Mouse (Mus musculus) midbrain, embryonic 13.5 days (tissue): ENCODE data around the gene Slc9c1. TPM values are rescaled to one million over a fixed set of nuclear protein-coding genes. Genes with fewer than 3 reads are reported as not detected.
"Not testable (repeated sequence)": the region's sequence is repeated elsewhere in the genome, so short reads cannot be mapped to it uniquely, and the experiment has no call there.

Experiments
- ATAC-seq: fragments of 200-750 bp; cut with Nextera tagmentation; 2 replicates; pipeline ENCODE4 v1.8.0; 2017; ENCODE audit warnings: mild to moderate bottlenecking, moderate TSS enrichment, moderate library complexity
- H3K27ac ChIP-seq: fragments of 300-500 bp; sonication (generic); 2 replicates; pipeline ENCODE4 v1.5.1; 2015; ENCODE audit warnings: inconsistent platforms, mild to moderate bottlenecking, moderate library complexity
- H3K27me3 ChIP-seq: fragments of 300-500 bp; sonication (generic); 2 replicates; pipeline ENCODE4 v1.6.1; 2015; ENCODE audit warnings: mild to moderate bottlenecking, inconsistent platforms
- H3K36me3 ChIP-seq: fragments of 300-500 bp; sonication (generic); 2 replicates; pipeline ENCODE4 v1.6.1; 2015; ENCODE audit warnings: mild to moderate bottlenecking, inconsistent platforms
- H3K4me1 ChIP-seq: fragments of 300-500 bp; sonication (generic); replicated peaks from 2 replicates; pipeline ENCODE4 v1.6.1; 2015; ENCODE audit warnings: inconsistent platforms
- H3K4me2 ChIP-seq: fragments of 300-500 bp; sonication (generic); replicated peaks from 2 replicates; pipeline ENCODE4 v1.6.1; 2015; ENCODE audit warnings: moderate library complexity, mild to moderate bottlenecking, inconsistent platforms
- H3K4me3 ChIP-seq: fragments of 300-500 bp; sonication (generic); replicated peaks from 2 replicates; pipeline ENCODE4 v1.5.1; 2015; ENCODE audit warnings: mild to moderate bottlenecking, inconsistent platforms
- H3K9ac ChIP-seq: fragments of 300-500 bp; sonication (generic); replicated peaks from 2 replicates; pipeline ENCODE4 v1.6.1; 2015; ENCODE audit warnings: mild to moderate bottlenecking, inconsistent platforms
- H3K9me3 ChIP-seq: fragments of 300-500 bp; sonication (generic); 2 replicates; pipeline ENCODE4 v1.6.1; 2016; ENCODE audit warnings: mild to moderate bottlenecking, inconsistent platforms
- WGBS: fragments of 180-500 bp; shearing (Covaris S2); methylation state at CpG from one replicate; pipeline ENCODE4 v1.1.7; 2015; 5-methylcytosine and 5-hydroxymethylcytosine counted together
- polyA plus RNA-seq: library from polyadenylated mRNA; unstranded; fragments of >200 nt; fragmentation: Nextera tagmentation; extraction: Ambion mirVana; gene quantifications from 2 replicates; pipeline ENCODE4 v1.2.1, GENCODE M21; 2015

Slc9c1 gene
- polyA plus RNA-seq = not detected in 2 replicates

DNA sequence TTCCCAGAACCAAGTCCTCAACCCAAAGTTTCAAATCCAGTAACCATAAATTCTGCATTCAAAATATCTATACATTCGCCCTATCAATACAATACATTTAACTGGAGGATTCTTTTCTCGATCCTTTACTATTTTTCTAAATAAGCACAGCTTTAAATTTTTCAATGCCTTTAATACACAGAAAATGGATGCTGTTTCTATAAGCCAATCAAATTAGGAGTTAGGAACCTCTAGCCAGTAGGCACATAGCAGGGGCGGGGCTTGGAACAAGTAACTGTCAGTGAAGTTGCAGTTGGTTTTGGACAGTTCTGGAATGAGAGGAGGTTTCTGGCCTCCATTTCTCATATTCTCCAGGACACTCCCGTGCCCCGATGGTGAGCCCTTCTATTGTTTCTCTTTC lies at the start of gene Slc9c1:
Gene Slc9c1, plus strand, starts transcription at position 301 of the 400 bp plus-strand sequence.
- no peak for ATAC-seq
- H3K27me3 ChIP-seq = no peaks in the 10 kb centered on the region
- H3K4me3 ChIP-seq = no peak within 1 kb of the TSS
- no peak within 1 kb of the TSS for H3K27ac ChIP-seq
- H3K9me3 ChIP-seq = no peaks in the 10 kb centered on the region
- 91% methylated on average over 5 of the region's 5 CpGs for WGBS
- no peak within 1 kb of the TSS for H3K9ac ChIP-seq
- no peak within 1 kb of the TSS for H3K4me2 ChIP-seq
- H3K36me3 ChIP-seq = no peaks in the 10 kb centered on the region
- no peaks in the 10 kb centered on the region for H3K4me1 ChIP-seq

DNA sequence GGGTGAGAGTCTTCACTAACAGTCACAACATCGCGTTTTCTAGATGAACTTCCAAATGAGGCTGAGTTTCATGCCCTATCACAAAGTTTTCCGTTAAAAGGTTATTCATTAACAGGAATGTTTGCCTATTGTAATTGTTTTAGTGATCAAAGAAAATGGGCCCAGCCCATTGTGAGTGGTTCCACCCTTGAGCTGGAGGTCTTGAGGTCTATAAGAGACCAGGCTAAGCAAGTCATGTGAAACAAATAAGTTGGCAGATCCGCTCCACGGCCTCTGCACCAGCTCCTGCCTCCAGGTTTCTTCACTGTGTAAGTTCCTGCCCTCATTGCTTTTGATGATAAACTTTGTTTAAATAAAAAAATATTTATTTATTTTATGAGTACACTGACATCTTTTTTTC lies 42.2 kb upstream of the Slc9c1 start, which contains the start of gene Gm609:
Gene Gm609, minus strand, starts transcription at position 43 of the 400 bp plus-strand sequence.
- ATAC-seq = no peak
- Histone ChIP-seq H3K9ac (no peak within 1 kb of the TSS), H3K4me2 (no peak within 1 kb of the TSS), H3K27ac (no peak within 1 kb of the TSS), H3K36me3 (no peaks in the 10 kb centered on the region), H3K4me3 (no peak within 1 kb of the TSS), H3K9me3 (no peaks in the 10 kb centered on the region), H3K4me1 (no peaks in the 10 kb centered on the region), H3K27me3 (no peaks in the 10 kb centered on the region)
- 87% methylated on average over 5 of the region's 5 CpGs for WGBS

GRCm38 (mm10) chr16:45495326-45495725 lies 39.8 kb upstream of the Slc9c1 start:
- 78% methylated on average over 1 of the region's 1 CpGs for WGBS
- Histone ChIP-seq H3K4me2 (no peak overlapping the region), H3K27ac (no peak overlapping the region), H3K4me1 (no peaks in the 10 kb centered on the region), H3K9ac (no peak overlapping the region), H3K27me3 (no peaks in the 10 kb centered on the region), H3K9me3 (no peaks in the 10 kb centered on the region), H3K36me3 (no peaks in the 10 kb centered on the region), H3K4me3 (no peak overlapping the region)
- ATAC-seq = no peak

- Histone ChIP-seq H3K27me3 (no peaks in the 10 kb centered on the region), H3K4me1 (no peaks in the 10 kb centered on the region), H3K4me2 (no peak overlapping the region), H3K36me3 (no peaks in the 10 kb centered on the region), H3K9ac (no peak overlapping the region), H3K4me3 (no peak overlapping the region), H3K9me3 (no peaks in the 10 kb centered on the region), H3K27ac (no peak overlapping the region)
- ATAC-seq = no peak
- WGBS = 85% methylated on average over 5 of the region's 5 CpGs
These were observed 9.6 kb upstream of the Slc9c1 start for GRCm38 (mm10) chr16:45525551-45525950.

GRCm38 (mm10) chr16:45531950-45532349 lies 3.2 kb upstream of the Slc9c1 start, which contains the start of gene Gm17783:
Gene Gm17783, minus strand, starts transcription at chr16:45532050.
- Histone ChIP-seq H3K4me3 (no peak within 1 kb of the TSS), H3K27me3 (no peaks in the 10 kb centered on the region), H3K9ac (no peak within 1 kb of the TSS), H3K36me3 (no peaks in the 10 kb centered on the region), H3K9me3 (no peaks in the 10 kb centered on the region), H3K4me1 (no peaks in the 10 kb centered on the region), H3K27ac (no peak within 1 kb of the TSS), H3K4me2 (no peak within 1 kb of the TSS)
- no peak for ATAC-seq
- WGBS = 91% methylated on average over 4 of the region's 4 CpGs

GRCm38 (mm10) chr16:45538342-45538741 lies 3.2 kb downstream of the Slc9c1 start:
- not testable (repeated sequence) for H3K9me3 ChIP-seq, H3K36me3 ChIP-seq, ATAC-seq, H3K4me2 ChIP-seq, H3K4me1 ChIP-seq, H3K27me3 ChIP-seq, H3K27ac ChIP-seq, H3K4me3 ChIP-seq, H3K9ac ChIP-seq
- 71% methylated on average over 1 of the region's 1 CpGs for WGBS

GRCm38 (mm10) chr16:45542108-45542507 lies 7.0 kb downstream of the Slc9c1 start:
- Histone ChIP-seq H3K4me2 (no peak overlapping the region), H3K9ac (no peak overlapping the region), H3K36me3 (no peaks in the 10 kb centered on the region), H3K4me1 (no peaks in the 10 kb centered on the region), H3K4me3 (no peak overlapping the region), H3K27ac (no peak overlapping the region), H3K27me3 (no peaks in the 10 kb centered on the region), H3K9me3 (no peaks in the 10 kb centered on the region)
- ATAC-seq = no peak

DNA sequence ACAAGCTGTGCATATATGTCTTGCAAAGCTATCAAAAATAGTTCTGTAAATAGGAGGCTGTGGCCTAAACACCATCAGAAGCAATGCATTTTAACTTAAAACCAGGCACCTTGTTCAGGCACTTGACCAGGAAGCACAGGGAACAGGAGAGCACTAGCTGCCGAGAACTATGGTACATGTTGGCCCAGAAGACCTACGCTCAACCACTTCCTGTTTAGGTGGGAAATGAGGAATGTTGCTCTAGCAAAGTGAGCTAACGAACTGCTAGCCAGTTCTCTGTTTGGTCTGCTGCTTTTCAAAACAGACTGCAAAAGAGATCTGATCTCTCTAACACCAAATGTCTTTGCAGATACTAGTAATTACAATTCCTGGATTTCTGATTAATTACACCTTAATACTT lies 9.2 kb downstream of the Slc9c1 start:
- Histone ChIP-seq H3K27ac (no peak overlapping the region), H3K4me1 (no peaks in the 10 kb centered on the region), H3K36me3 (no peaks in the 10 kb centered on the region), H3K4me3 (no peak overlapping the region), H3K4me2 (no peak overlapping the region), H3K9ac (no peak overlapping the region), H3K9me3 (no peaks in the 10 kb centered on the region), H3K27me3 (no peaks in the 10 kb centered on the region)
- ATAC-seq = no peak
- WGBS = 85% methylated on average over 3 of the region's 3 CpGs

- no peak overlapping the region for H3K27ac ChIP-seq
- no peak overlapping the region for H3K9ac ChIP-seq
- H3K4me1 ChIP-seq = no peaks in the 10 kb centered on the region
- no peaks in the 10 kb centered on the region for H3K9me3 ChIP-seq
- ATAC-seq = no peak
- no peak overlapping the region for H3K4me2 ChIP-seq
- H3K4me3 ChIP-seq = no peak overlapping the region
- H3K36me3 ChIP-seq = no peaks in the 10 kb centered on the region
- H3K27me3 ChIP-seq = no peaks in the 10 kb centered on the region
These were observed 12.9 kb downstream of the Slc9c1 start for GRCm38 (mm10) chr16:45547982-45548381.

DNA sequence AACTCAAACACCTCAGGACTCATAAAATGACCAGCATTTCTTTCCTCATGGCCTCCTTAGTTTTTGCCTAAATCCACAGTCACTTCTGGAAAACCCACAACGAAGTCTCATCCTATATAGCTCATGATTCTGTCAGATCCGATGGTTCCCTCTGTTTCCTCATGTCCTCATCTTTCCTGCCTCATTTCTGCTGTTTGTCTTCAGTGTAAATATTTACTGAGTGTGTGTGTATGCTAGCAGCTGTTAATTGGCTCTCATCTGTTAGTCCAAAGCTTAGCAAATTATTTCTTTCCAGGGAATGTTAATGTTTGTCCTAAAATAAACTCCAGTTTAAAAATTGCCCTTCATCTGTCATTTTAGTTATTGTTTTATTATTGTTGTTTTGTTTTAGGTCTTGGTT lies 16.5 kb downstream of the Slc9c1 start:
- no peak for ATAC-seq
- Histone ChIP-seq H3K27me3 (no peaks in the 10 kb centered on the region), H3K4me1 (no peaks in the 10 kb centered on the region), H3K9ac (no peak overlapping the region), H3K4me2 (no peak overlapping the region), H3K36me3 (no peaks in the 10 kb centered on the region), H3K4me3 (no peak overlapping the region), H3K9me3 (no peaks in the 10 kb centered on the region), H3K27ac (no peak overlapping the region)
- 87% methylated on average over 2 of the region's 2 CpGs for WGBS

- H3K27me3 ChIP-seq = no peaks in the 10 kb centered on the region
- H3K4me3 ChIP-seq = no peak overlapping the region
- H3K4me2 ChIP-seq = no peak overlapping the region
- no peak overlapping the region for H3K27ac ChIP-seq
- H3K4me1 ChIP-seq = no peaks in the 10 kb centered on the region
- H3K36me3 ChIP-seq = no peaks in the 10 kb centered on the region
- no peak overlapping the region for H3K9ac ChIP-seq
- ATAC-seq = no peak
- no peaks in the 10 kb centered on the region for H3K9me3 ChIP-seq
- WGBS = 66% methylated on average over 3 of the region's 3 CpGs
These were observed 26.6 kb downstream of the Slc9c1 start for GRCm38 (mm10) chr16:45561747-45562146.

- WGBS = 86% methylated on average over 3 of the region's 3 CpGs
- no peaks in the 10 kb centered on the region for H3K36me3 ChIP-seq
- no peaks in the 10 kb centered on the region for H3K27me3 ChIP-seq
- H3K4me3 ChIP-seq = no peak overlapping the region
- no peaks in the 10 kb centered on the region for H3K4me1 ChIP-seq
- H3K9me3 ChIP-seq = no peaks in the 10 kb centered on the region
- H3K4me2 ChIP-seq = no peak overlapping the region
- no peak overlapping the region for H3K9ac ChIP-seq
- no peak for ATAC-seq
- H3K27ac ChIP-seq = no peak overlapping the region
These were observed 37.2 kb downstream of the Slc9c1 start for GRCm38 (mm10) chr16:45572307-45572706.

DNA sequence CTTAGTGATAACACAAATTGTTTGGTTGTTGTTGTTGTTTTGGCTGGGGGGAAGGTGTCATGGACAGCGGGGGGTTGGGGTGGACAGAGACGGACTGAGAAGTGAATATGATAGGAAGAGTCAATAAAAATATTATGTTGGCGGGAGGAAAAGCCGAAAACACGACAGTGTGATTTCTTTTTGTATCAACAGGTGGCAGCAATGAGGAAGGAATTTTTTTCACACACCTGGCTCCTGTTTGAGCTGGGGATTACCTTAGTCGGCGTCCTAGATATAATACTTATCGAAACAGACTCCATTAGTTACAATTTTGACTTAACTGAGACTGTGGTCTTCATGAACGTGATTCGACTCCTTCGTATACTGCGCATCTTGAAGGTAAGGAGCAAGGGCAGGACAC lies 44.8 kb downstream of the Slc9c1 start:
- Histone ChIP-seq H3K36me3 (no peaks in the 10 kb centered on the region), H3K4me1 (no peaks in the 10 kb centered on the region), H3K4me3 (no peak overlapping the region), H3K9me3 (no peaks in the 10 kb centered on the region), H3K27ac (no peak overlapping the region), H3K4me2 (no peak overlapping the region), H3K9ac (no peak overlapping the region), H3K27me3 (no peaks in the 10 kb centered on the region)
- no peak for ATAC-seq
- WGBS = 66% methylated on average over 12 of the region's 12 CpGs
